Mouse (Mus musculus) layer of hippocampus, adult 9-11 months (tissue): Measurements from ENCODE around the gene Xrcc4.
A peak's percentile ranks its signal among the peaks of the same experiment; 100 is the strongest.
"Not testable (repeated sequence)": the region's sequence is repeated elsewhere in the genome, so short reads cannot be mapped to it uniquely, and the experiment has no call there.

Experiments
- DNase-seq: peaks from one replicate; pipeline ENCODE4 v3.0.0; 2022

Gene Xrcc4

DNA sequence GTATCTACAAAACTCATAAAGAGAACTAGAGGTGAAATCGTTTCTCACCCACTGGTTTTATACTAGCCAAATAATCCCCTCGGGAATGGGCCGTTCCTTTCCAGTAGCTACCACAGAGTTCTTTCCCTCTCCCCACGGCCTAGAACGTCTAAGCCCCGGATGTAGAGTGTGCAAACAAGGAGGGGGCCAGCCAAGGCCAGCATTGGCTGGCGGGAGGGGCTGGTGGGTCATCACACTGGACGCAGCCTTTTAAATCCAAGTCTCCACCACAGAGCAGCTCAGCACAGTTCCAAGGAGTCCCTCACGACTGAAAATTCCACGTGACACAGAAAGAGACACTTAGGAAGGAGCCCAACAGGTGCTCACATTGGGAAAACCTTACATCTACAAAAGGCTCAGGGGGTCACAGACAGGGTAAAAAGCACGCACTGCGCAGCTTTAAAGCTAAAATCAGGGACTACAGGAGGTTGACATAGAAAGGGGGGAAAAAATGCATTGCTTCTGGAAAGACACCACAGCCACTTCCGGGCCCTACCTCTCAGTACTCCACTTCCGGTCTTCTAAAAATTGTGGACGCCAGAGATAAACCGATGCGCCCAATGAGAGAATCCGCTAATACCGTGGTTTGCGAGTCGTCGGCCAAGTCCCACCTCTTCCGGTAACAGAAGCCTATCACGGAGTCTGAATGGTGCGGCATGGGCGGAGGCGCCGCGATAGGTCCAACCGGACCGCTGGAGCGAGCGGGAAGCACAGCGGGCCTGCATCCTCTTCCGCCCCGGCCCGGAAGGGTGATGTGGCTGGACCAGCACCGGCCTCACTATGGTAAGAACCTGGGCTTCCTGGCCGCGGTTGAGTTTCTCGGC lies at the start of gene Xrcc4, which contains the start of gene Tmem167:
Gene Xrcc4 (minus strand): TSS at position 647 of the 863 bp plus-strand sequence.
Gene Tmem167 (plus strand): TSS at position 162 of the 863 bp plus-strand sequence.
- peak; percentile 99 for DNase-seq

- peak; percentile 74 for DNase-seq
Observed at GRCm38 (mm10) chr13:90136156-90136910, 46.9 kb upstream of the Xrcc4 start.

- DNase-seq, result no peak
Observed at GRCm38 (mm10) chr13:90111681-90112080, 22.3 kb upstream of the Xrcc4 start.

- not testable (repeated sequence) for DNase-seq
Observed at GRCm38 (mm10) chr13:90108746-90109145, 19.3 kb upstream of the Xrcc4 start.

DNA sequence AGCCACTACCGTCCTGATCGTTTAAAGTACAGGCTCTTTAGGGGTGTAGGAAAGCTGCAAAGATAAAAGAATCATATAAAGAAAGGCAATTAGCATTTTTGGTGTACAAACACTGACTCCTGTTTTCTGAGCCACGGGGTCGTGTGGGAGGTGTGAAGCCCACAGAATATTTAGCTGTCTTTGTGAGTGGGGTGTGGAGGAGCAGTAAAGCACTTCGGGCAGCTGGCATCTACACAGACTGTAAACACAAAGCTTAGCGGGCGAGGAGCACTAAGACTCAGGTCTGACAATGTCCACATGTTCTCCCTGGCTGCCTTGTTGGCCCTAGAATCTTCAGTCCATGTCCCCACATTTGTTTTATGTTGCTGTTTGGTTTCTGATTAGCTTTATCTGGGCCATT lies 16.7 kb upstream of the Xrcc4 start:
- no peak for DNase-seq

DNA sequence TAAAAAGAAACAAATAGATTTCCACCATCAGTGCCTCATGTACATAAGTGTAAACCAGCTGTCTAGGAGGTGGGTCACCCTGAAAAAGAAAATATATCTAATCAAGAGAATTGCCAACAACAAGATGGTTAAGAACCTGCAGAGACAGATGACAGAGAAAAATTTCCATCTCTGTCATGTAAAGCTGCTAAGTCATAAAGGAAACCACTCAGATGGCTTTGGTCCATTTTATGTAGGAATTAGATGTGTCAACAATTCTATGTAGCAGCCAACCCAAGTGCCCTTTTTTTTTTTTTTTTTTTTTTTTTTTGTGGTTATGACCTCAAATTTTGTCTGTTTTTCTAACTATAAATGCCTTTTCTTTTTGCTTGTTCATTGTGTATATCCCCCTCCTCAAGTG lies 12.1 kb upstream of the Xrcc4 start:
- DNase-seq, result no peak

DNA sequence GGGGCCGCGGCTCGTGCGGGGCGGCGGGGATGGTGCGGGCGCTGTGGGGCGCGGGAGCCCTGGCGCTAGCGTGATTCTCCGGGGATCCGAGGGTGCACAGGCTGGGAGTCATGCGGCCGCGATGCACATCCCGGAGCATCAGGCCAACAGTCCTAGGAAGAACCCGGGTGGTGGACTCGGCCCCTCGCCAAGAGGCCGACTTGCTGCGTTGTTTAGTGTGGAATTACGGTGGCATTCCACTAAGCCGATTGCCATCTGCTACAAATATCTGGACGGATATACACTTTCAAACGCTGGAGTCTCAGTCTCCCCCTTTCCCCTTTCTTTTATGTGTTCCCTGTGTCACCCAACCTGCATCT lies 396 bp upstream of the Xrcc4 start:
- DNase-seq, result no peak

DNA sequence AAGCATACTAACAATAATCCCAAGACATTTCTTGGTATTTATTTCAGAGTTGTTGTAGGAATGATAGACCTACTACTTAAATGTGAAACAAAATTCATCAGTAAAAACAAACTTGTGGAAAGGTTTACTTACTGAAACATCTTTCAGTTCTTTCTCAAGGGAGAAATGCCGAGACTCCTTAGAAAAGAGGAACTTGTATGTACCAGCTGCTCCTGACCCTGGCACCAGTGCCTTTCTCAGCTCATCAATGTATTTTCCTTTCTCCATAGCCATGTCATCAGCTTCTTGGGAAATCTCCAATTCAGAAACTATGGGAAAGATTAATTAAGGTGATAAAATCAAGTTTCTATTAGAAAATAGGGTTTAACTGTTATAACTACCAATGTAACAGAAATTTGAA lies 27.5 kb downstream of the Xrcc4 start:
- no peak for DNase-seq

DNA sequence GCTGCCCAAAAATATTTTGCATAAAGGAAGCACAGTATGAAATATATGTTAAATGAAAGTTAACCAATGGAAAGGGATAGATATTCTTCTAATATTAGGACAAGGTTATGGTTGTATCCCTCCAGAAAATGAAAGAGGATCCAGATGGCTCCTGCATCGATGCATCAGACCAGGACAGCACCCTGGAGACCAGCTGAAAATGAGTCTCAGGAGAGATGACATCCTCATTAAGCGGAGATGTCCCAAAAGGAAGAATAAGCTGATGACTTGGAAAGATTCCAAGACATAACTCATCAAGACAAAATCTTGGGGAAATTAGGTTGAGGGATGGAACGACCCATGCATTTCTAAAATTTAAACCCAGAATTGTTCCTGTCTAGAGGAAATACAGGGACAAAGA lies 37.0 kb downstream of the Xrcc4 start:
- DNase-seq, result no peak

GRCm38 (mm10) chr13:90051735-90052134 lies 37.7 kb downstream of the Xrcc4 start:
- DNase-seq, result no peak

- DNase-seq, result no peak
Observed at GRCm38 (mm10) chr13:90039613-90040012, 49.8 kb downstream of the Xrcc4 start.

DNA sequence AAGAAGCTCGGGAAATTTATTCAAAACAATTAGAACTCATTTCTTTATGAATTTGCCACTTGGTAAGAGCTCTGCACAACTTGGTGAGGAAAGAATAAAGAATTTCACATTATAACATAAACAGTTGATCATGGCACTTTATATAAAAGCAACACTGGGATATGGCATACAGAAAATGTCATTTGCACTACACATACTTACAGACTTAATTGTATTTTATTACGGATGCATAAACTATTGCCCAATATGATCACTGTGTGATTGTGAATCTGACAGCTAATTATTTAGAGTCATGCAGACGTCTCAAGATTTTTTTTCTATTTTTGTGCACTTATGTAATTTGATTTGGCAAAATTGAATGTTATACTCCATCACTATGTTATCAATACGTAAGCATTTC lies 56.4 kb downstream of the Xrcc4 start:
- no peak for DNase-seq

DNA sequence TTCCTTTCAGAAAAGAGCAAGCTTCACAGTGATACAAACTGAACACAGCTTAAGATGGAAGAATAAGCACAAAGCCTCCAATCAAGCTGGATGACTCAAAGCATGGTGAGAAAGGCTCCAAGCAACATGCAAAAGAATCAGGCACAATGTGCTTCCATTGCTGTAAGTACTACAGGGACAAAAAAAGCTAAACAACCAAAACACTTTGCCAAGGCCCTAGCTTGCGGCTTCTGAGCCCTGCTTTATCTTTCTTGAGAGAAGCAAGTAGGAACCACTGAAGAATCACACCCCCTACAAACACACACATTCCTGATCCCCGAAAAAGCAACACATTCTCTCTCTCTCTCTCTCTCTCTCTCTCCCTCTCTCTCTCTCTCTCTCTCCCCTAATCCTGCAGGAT lies 56.9 kb downstream of the Xrcc4 start:
- no peak for DNase-seq

DNA sequence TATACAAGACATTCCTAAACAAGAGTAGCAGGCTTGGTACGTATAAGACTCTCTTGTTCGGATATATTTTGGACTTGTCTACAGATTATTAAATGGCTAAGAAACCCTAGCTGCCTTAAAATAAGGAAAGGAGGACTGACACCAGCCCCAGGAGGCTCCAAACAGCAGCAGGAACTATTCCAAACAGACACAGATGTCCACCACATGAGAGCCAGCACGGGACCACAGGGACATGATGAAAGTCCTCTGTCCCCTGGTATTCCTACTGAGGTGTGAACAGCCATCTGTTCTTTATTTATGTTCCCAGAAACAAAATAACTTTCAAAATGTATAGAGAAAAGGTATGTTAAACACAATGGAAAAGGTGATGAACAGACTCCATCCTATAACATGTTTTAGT lies 58.5 kb downstream of the Xrcc4 start:
- DNase-seq, result no peak

- no peak for DNase-seq
Observed at GRCm38 (mm10) chr13:90012620-90013019, 76.8 kb downstream of the Xrcc4 start.

GRCm38 (mm10) chr13:90012198-90012597 lies 77.2 kb downstream of the Xrcc4 start:
- no peak for DNase-seq

DNA sequence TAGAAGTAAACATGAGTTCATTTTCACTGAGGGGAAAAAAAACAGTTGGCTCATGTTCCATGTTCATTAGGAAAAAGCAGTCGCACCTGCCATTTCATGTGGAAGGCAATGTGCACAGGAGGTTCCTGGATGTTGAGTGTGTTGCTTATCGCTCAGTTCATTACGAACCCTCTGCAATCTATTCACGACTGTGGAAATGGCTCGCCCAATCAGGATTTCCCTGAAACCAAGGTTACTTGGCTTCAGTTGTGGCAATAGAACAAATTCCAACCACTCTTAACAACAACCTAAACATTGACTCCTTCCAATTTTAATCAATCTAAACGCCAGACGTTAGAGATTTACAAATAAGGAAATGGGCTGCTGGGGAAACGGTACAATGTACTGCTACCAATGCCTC lies 78.3 kb downstream of the Xrcc4 start:
- DNase-seq, result no peak

GRCm38 (mm10) chr13:90009786-90010185 lies 79.6 kb downstream of the Xrcc4 start:
- no peak for DNase-seq

DNA sequence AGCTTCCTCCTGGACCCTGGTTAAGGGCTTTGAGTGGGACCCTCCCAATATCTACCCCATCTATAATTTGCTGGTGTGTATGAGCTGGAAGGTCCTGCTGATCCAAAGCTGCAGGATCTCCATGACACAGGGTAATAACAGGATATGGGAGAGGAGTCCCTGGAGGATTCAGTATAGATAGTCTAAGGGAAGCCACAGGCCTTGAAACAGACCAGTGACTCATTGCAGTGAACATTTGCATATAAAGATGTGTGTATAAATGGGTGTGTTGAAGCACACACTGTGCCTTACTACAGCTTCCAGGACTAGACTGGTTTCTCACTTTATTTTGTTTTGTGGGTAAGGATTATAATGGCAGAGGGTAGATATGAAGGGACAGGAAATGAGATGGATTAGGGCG lies 83.8 kb downstream of the Xrcc4 start:
- DNase-seq, result no peak

DNA sequence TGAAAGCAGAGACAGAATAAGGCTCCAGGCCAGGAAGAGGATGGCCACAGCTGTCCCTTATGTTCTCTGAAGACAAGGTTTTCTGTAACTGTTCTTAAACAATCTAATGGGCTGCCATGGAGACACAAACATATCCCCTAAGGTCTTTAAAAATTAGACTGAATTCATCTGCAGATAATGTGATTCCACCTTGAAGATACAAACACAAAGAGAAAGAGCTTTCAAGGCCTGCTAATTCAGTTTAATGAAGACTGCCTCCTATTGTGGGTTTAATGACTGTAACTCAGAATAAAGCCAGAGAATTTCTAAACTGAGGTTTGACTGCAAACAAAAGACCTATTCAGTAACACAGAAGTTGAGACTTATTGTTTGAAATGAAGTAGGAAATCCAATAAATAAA lies 91.9 kb downstream of the Xrcc4 start:
- no peak for DNase-seq

- DNase-seq, result no peak
Observed at GRCm38 (mm10) chr13:89986087-89986486, 103.3 kb downstream of the Xrcc4 start.

DNA sequence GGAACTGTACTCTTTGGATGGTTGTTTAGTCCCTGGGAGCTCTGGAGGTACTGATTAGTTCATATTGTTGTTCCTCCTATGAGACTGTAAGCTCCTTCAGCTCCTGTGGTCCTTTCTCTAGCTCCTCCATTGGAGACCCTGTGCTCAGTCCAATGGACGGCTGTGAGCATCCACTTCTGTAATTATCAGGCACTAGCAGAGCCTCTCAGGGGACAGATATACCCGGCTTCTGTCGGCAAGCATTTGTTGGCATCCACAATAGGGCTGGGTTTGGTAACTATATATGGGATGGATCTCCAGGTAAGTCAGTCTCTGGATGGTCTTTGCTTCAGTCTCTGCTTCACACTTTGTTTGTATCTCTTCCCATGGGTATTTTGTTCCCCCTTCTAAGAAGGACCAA lies 118.5 kb downstream of the Xrcc4 start:
- no peak for DNase-seq

- no peak for DNase-seq
Observed at GRCm38 (mm10) chr13:89968671-89969070, 120.7 kb downstream of the Xrcc4 start.

GRCm38 (mm10) chr13:89944354-89944753 lies 145.1 kb downstream of the Xrcc4 start:
- no peak for DNase-seq
